In the genomic region with DNA sequence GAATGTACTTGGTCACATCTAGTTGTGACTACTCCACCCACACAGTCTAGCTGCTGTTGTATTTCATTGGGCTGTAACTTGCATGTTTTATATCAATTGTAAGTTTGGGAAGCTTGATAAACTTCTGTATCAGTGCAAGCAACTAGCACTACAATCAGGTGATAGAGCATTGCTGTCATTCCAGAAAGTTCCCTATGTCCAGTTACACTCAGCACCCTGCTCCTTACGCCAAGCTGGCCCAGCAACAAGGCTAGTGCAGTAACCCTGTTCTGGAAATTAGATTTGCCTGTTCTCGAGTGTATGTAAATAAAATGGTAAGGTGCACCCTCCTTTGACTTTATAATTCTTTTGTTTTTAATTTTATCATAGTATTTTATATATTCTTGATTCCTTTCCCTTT, we compare ENCODE assay signal across 25 mouse cellular contexts. TPM values are rescaled to one million over a fixed set of nuclear protein-coding genes. Genes with fewer than 3 reads are reported as not detected.
DNase-seq lines count a peak whose midpoint lies in the region; ATAC-seq and TF ChIP-seq lines count a peak whose summit lies in the region.
"Had no signal": no experiment of that assay in that cellular context is flagged by ENCODE, and none has a peak within 500 bp of the region (broad histone marks: within the 10 kb centered on the region; RNA-seq: fewer than 3 reads in every experiment).

No protein-coding gene starts in this region.

- intact Hi-C loops in heart, postnatal 36 days (cut with DNase I): no loop called here
- intact Hi-C loops in left cerebral cortex, adult 2 months (cut with DNase I): no loop called here

- H3K27me3 ChIP-seq in heart, embryonic 10.5 days (ENCODE audit: insufficient read depth, poor library complexity, severe bottlenecking): no peaks in the 10 kb centered on the region
- H3K27me3 ChIP-seq in heart, embryonic 16.5 days (ENCODE audit: control insufficient read depth, insufficient read depth, low read length): no peaks in the 10 kb centered on the region
- no peaks in the 10 kb centered on the region for H3K27me3 ChIP-seq in limb, embryonic 12.5 days
- no peaks in the 10 kb centered on the region for H3K27me3 ChIP-seq in limb, embryonic 10.5 days (ENCODE audit: low read depth, poor library complexity, severe bottlenecking)
- no peaks in the 10 kb centered on the region for H3K27me3 ChIP-seq in limb, embryonic 13.5 days
- H3K27me3 ChIP-seq: hindbrain, embryonic 12.5 days; midbrain, embryonic 15.5 days; neural tube, embryonic 12.5 days; stomach, embryonic 15.5 days had no signal

- no peak overlapping the region for H3K4me3 ChIP-seq in heart, embryonic 10.5 days
- no peak overlapping the region for H3K4me3 ChIP-seq in heart, embryonic 16.5 days (ENCODE audit: low read length)
- no peak overlapping the region for H3K4me3 ChIP-seq in limb, embryonic 12.5 days (replicated peaks)
- H3K4me3 ChIP-seq in limb, embryonic 10.5 days: no peak overlapping the region
- H3K4me3 ChIP-seq in limb, embryonic 13.5 days: no peak overlapping the region
- no peak overlapping the region for H3K4me3 ChIP-seq in left cerebral cortex, adult 2 months
- H3K4me3 ChIP-seq: forebrain, embryonic 10.5 days; hindbrain, embryonic 12.5 days; midbrain, embryonic 15.5 days; neural tube, embryonic 12.5 days; stomach, embryonic 15.5 days had no signal

- peak; percentile 73 for ATAC-seq in heart, embryonic 16.5 days (replicated peaks; ENCODE audit: extremely low read depth, insufficient read depth, low FRiP score)
- no peak for ATAC-seq in limb, embryonic 12.5 days (ENCODE audit: insufficient number of reproducible peaks, insufficient read depth, low FRiP score, low TSS enrichment, low read depth)
- no peak for ATAC-seq in limb, embryonic 13.5 days (ENCODE audit: low FRiP score, low read depth)
- ATAC-seq: forebrain, embryonic 16.5 days; midbrain, embryonic 15.5 days had no signal

- H3K9ac ChIP-seq in heart, embryonic 16.5 days (ENCODE audit: low read length): no peak overlapping the region
- H3K9ac ChIP-seq in limb, embryonic 12.5 days (replicated peaks): no peak overlapping the region
- H3K9ac ChIP-seq in limb, embryonic 13.5 days: no peak overlapping the region
- H3K9ac ChIP-seq: hindbrain, embryonic 12.5 days; liver, embryonic 14.5 days; midbrain, embryonic 15.5 days; neural tube, embryonic 12.5 days; stomach, embryonic 15.5 days had no signal

- H3K27ac ChIP-seq in heart, embryonic 10.5 days: peak overlapping the region; percentile 65
- peak overlapping the region; percentile 82 for H3K27ac ChIP-seq in heart, embryonic 16.5 days (ENCODE audit: low read length)
- peak overlapping the region; percentile 45; the same call in 1 of the 2 replicates for H3K27ac ChIP-seq in limb, embryonic 12.5 days
- no peak overlapping the region for H3K27ac ChIP-seq in limb, embryonic 10.5 days
- H3K27ac ChIP-seq in limb, embryonic 13.5 days: peak overlapping the region; percentile 58; the same call in 1 of the 2 replicates
- no peak overlapping the region for H3K27ac ChIP-seq in left cerebral cortex, adult 2 months
- H3K27ac ChIP-seq: forebrain, embryonic 10.5 days; hindbrain, embryonic 12.5 days; liver, embryonic 14.5 days; midbrain, embryonic 15.5 days; neural tube, embryonic 12.5 days had no signal

- no peak for DNase-seq in heart, embryonic 10.5 days (ENCODE audit: low spot score)
- no peak for DNase-seq in heart, postnatal 36 days
- no peak for DNase-seq in heart, postnatal 4 days
- no peak for DNase-seq in limb, embryonic 10.5 days (ENCODE audit: low spot score)
- DNase-seq in left cerebral cortex, adult 2 months (ENCODE audit: extremely low spot score in 1 of 2, low spot score in 2 of 2): no peak
- DNase-seq: adrenal gland, postnatal 14 days; cerebellum, adult 8-10 months; cerebellum, postnatal 36 days; embryo, embryonic 11 days; gastrocnemius, postnatal 10 days; kidney, adult 18-20 months; lung, postnatal 4 days; retina, postnatal 1 day; thymus, adult 2 months; thymus, postnatal 4 days had no signal

- peak overlapping the region; percentile 41; the same call in 1 of the 2 replicates for H3K4me2 ChIP-seq in heart, embryonic 16.5 days (ENCODE audit: low read depth, low read length)
- no peak overlapping the region for H3K4me2 ChIP-seq in limb, embryonic 12.5 days
- H3K4me2 ChIP-seq in limb, embryonic 13.5 days (replicated peaks): no peak overlapping the region
- H3K4me2 ChIP-seq: hindbrain, embryonic 12.5 days; midbrain, embryonic 15.5 days; neural tube, embryonic 12.5 days; stomach, embryonic 15.5 days had no signal

- H3K36me3 ChIP-seq in heart, embryonic 10.5 days: peaks cover 18% of the 10 kb centered on the region
- peaks cover 12% of the 10 kb centered on the region for H3K36me3 ChIP-seq in heart, embryonic 16.5 days (ENCODE audit: control insufficient read depth, insufficient read depth)
- H3K36me3 ChIP-seq in limb, embryonic 12.5 days: peaks cover 26% of the 10 kb centered on the region
- peaks cover 45% of the 10 kb centered on the region for H3K36me3 ChIP-seq in limb, embryonic 10.5 days
- H3K36me3 ChIP-seq in limb, embryonic 13.5 days: peaks cover 25% of the 10 kb centered on the region

- no peak for TF ChIP-seq CTCF in left cerebral cortex, adult 2 months (IDR thresholded peaks at IDR 0.05)

- WGBS in heart, embryonic 10.5 days: 46% methylated on average over 2 of the region's 2 CpGs
- 41% methylated on average over 2 of the region's 2 CpGs for WGBS in heart, embryonic 16.5 days
- 85% methylated on average over 2 of the region's 2 CpGs for WGBS in limb, embryonic 12.5 days
- 87% methylated on average over 2 of the region's 2 CpGs for WGBS in limb, embryonic 10.5 days
- WGBS in limb, embryonic 13.5 days: 88% methylated on average over 2 of the region's 2 CpGs

- H3K9me3 ChIP-seq in heart, embryonic 10.5 days: no peaks in the 10 kb centered on the region
- no peaks in the 10 kb centered on the region for H3K9me3 ChIP-seq in heart, embryonic 16.5 days (replicated peaks; ENCODE audit: control insufficient read depth, low read length)
- no peaks in the 10 kb centered on the region for H3K9me3 ChIP-seq in limb, embryonic 12.5 days
- no peaks in the 10 kb centered on the region for H3K9me3 ChIP-seq in limb, embryonic 10.5 days (replicated peaks)
- no peaks in the 10 kb centered on the region for H3K9me3 ChIP-seq in limb, embryonic 13.5 days
- H3K9me3 ChIP-seq: forebrain, embryonic 10.5 days; hindbrain, embryonic 12.5 days; midbrain, embryonic 15.5 days; neural tube, embryonic 12.5 days; stomach, embryonic 15.5 days had no signal

- peaks cover 26% of the 10 kb centered on the region for H3K4me1 ChIP-seq in heart, embryonic 10.5 days
- peaks cover 16% of the 10 kb centered on the region for H3K4me1 ChIP-seq in heart, embryonic 16.5 days (ENCODE audit: control insufficient read depth, insufficient read depth, low read length)
- peaks cover 23% of the 10 kb centered on the region for H3K4me1 ChIP-seq in limb, embryonic 12.5 days (replicated peaks)
- H3K4me1 ChIP-seq in limb, embryonic 10.5 days: peaks cover 10% of the 10 kb centered on the region; the same call in 1 of the 2 replicates
- H3K4me1 ChIP-seq in limb, embryonic 13.5 days: peaks cover 43% of the 10 kb centered on the region
- H3K4me1 ChIP-seq: midbrain, embryonic 15.5 days; neural tube, embryonic 12.5 days had no signal

RNA-seq across cellular contexts. Expression of a gene that starts 19.6 kb away (rescaled TPM):
- 24.1 and 29.8 TPM in 2 replicates for polyA plus RNA-seq in heart, embryonic 10.5 days (2016; fragmentation: Nextera tagmentation; extraction: Ambion mirVana)
- 1 to 10 TPM; 5.1 to 5.3 TPM for total RNA-seq in heart, postnatal 36 days (2021)
- 26.4 TPM in 2 replicates for polyA plus RNA-seq in heart, embryonic 16.5 days (2015; fragmentation: Nextera tagmentation; extraction: Ambion mirVana)
- total RNA-seq in heart, postnatal 4 days (2021): 10 to 100 TPM; 25.8 to 27.3 TPM
- polyA plus RNA-seq in limb, embryonic 12.5 days (2016; fragmentation: Nextera tagmentation; extraction: Ambion mirVana): 61.0 and 61.4 TPM in 2 replicates
- 49.3 and 57.2 TPM in 2 replicates for polyA plus RNA-seq in limb, embryonic 10.5 days (2016; fragmentation: Nextera tagmentation; extraction: Ambion mirVana)
- polyA plus RNA-seq in limb, embryonic 13.5 days (2015; fragmentation: Nextera tagmentation; extraction: Ambion mirVana): 47.6 and 51.7 TPM in 2 replicates
- 10 to 100 TPM; 11.9 to 13.3 TPM for total RNA-seq in left cerebral cortex, adult 2 months (2021)

Comparison
In these comparisons a context has a peak if more than half of its experiments do, and no peak if none do; other contexts are left out.
1. H3K27ac ChIP-seq: peak in heart, embryonic 10.5 days (single experiment), heart, embryonic 16.5 days (single experiment), limb, embryonic 12.5 days (single experiment) and limb, embryonic 13.5 days (single experiment); none in limb, embryonic 10.5 days (single experiment) and left cerebral cortex, adult 2 months (single experiment).